Mouse (Mus musculus) erythroblast, embryonic 14.5 days (primary cell): ENCODE data around the gene Pdcd6.

ENCODE experiments used
- GATA1 ChIP-seq: IDR thresholded peaks from 2 replicates; pipeline ENCODE4 v1.6.1; 2012; ENCODE audit warnings: low read length, inconsistent platforms, mixed read lengths
- TAL1 ChIP-seq: IDR thresholded peaks from 3 replicates; pipeline ENCODE4 v1.6.1; 2012; ENCODE audit warnings: low read length, inconsistent platforms, mixed read lengths

DNA sequence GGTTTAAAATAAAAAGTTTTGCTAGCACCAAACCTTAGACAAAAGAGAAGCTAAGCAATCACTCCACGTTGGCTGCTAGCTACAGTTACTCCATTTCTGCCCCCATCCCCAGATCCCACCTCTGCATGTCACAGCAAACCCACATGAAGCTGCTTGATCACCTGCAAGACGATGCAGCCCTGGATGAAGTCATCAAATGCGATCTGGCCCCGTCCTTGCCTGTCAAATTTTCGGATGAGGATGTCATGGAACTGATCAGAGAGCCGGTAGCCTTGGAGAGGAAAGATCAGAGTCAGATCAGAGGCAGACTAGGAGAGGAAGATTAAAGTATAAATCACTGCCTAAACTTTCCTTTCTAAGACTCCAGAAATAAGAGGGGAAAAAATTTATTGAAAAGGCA, 12.0 kb downstream of the Pdcd6 start:
- TF ChIP-seq GATA1: no peak
- no peak for TF ChIP-seq TAL1
